Mouse (Mus musculus) limb, embryonic 14.5 days (tissue): Measurements from ENCODE around the gene Tmem273. TPM values are rescaled to one million over a fixed set of nuclear protein-coding genes. Genes with fewer than 3 reads are reported as not detected.

Experiments used
- ATAC-seq: fragments of 200-750 bp; cut with Nextera tagmentation; 2 replicates; pipeline ENCODE4 v1.8.0; 2017; ENCODE audit warnings: low read depth, moderate number of reproducible peaks, moderate TSS enrichment; ENCODE audit not compliant: low FRiP score
- DNase-seq: peaks from one replicate; pipeline ENCODE4 v3.0.0-alpha.2; 2015; ENCODE audit warnings: low spot score
- H3K27ac ChIP-seq: fragments of 300-500 bp; sonication (generic); replicated peaks from 2 replicates; pipeline ENCODE4 v1.5.1; 2014; ENCODE audit warnings: low read depth, mild to moderate bottlenecking, low read length, moderate library complexity, mixed read lengths
- H3K27me3 ChIP-seq: fragments of 300-500 bp; sonication (generic); 2 replicates; pipeline ENCODE4 v1.6.1; 2014; ENCODE audit warnings: low read length, mixed read lengths; ENCODE audit not compliant: control insufficient read depth, insufficient read depth
- H3K36me3 ChIP-seq: fragments of 300-500 bp; sonication (generic); 2 replicates; pipeline ENCODE4 v1.6.1; 2014; ENCODE audit warnings: mild to moderate bottlenecking, low read length, moderate library complexity, mixed read lengths; ENCODE audit not compliant: control insufficient read depth, insufficient read depth
- H3K4me1 ChIP-seq: fragments of 300-500 bp; sonication (generic); 2 replicates; pipeline ENCODE4 v1.6.1; 2014; ENCODE audit warnings: antibody characterized with exemption, low read length, mixed read lengths; ENCODE audit not compliant: control insufficient read depth, insufficient read depth
- H3K4me2 ChIP-seq: fragments of 300-500 bp; sonication (generic); replicated peaks from 2 replicates; pipeline ENCODE4 v1.6.1; 2014; ENCODE audit warnings: low read depth, mild to moderate bottlenecking, low read length, moderate library complexity; ENCODE audit not compliant: severe bottlenecking
- H3K4me3 ChIP-seq: fragments of 300-500 bp; sonication (generic); replicated peaks from 2 replicates; pipeline ENCODE4 v1.5.1; 2014; ENCODE audit warnings: low read length
- H3K9ac ChIP-seq: fragments of 300-500 bp; sonication (generic); 2 replicates; pipeline ENCODE4 v1.6.1; 2014; ENCODE audit warnings: mild to moderate bottlenecking, low read depth, low read length, moderate library complexity; ENCODE audit not compliant: severe bottlenecking
- H3K9me3 ChIP-seq: fragments of 300-500 bp; sonication (generic); 2 replicates; pipeline ENCODE4 v1.6.1; 2016; ENCODE audit warnings: low read length; ENCODE audit not compliant: control insufficient read depth
- POLR2A ChIP-seq: fragments of 200-500 bp; IDR thresholded peaks from 2 replicates; pipeline ENCODE4 v1.8.0; 2012; ENCODE audit warnings: inconsistent platforms, mild to moderate bottlenecking, moderate library complexity, borderline replicate concordance; ENCODE audit not compliant: insufficient read depth, insufficient read length; ENCODE audit errors: extremely low read depth
- WGBS: fragments of 180-500 bp; shearing (Covaris S2); extraction: QIAGEN DNeasy Blood & Tissue Kit; methylation state at CpG from one replicate; pipeline ENCODE4 v1.1.7; 2014; 5-methylcytosine and 5-hydroxymethylcytosine counted together
- polyA plus RNA-seq, 2 experiments: library from polyadenylated mRNA; depleted of rRNA in 1 of 2; stranded (reverse) in 1 of 2; unstranded in 1 of 2; fragments of >200 nt; fragmentation: Nextera tagmentation in 1 of 2; extraction: Ambion mirVana in 1 of 2; gene quantifications; 2 replicates each; pipeline versions ENCODE4 v1.2.1 to v1.2.3; 2012 to 2014

Tmem273 gene
- polyA plus RNA-seq (2012; rRNA removed) (1.8 and 2.6 TPM in 2 replicates), polyA plus RNA-seq (2014; fragmentation: Nextera tagmentation; extraction: Ambion mirVana) (1.7 and 2.5 TPM in 2 replicates)

- H3K4me1 ChIP-seq: no peaks in the 10 kb centered on the region
- H3K27ac ChIP-seq: no peak within 1 kb of the TSS
- WGBS: 76% methylated on average over 3 of the region's 3 CpGs
- H3K9ac ChIP-seq: no peak within 1 kb of the TSS
- TF ChIP-seq POLR2A: no peak
- no peak for DNase-seq
- H3K4me2 ChIP-seq: no peak within 1 kb of the TSS
- no peaks in the 10 kb centered on the region for H3K27me3 ChIP-seq
- ATAC-seq: no peak
- H3K36me3 ChIP-seq: no peaks in the 10 kb centered on the region
- no peaks in the 10 kb centered on the region for H3K9me3 ChIP-seq
- H3K4me3 ChIP-seq: no peak within 1 kb of the TSS
Observed at GRCm38 (mm10) chr14:32785556-32786130, at the start of gene Tmem273. Tmem273 (plus strand) TSS chr14:32785963.

GRCm38 (mm10) chr14:32736561-32736960, 49.2 kb upstream of the Tmem273 start:
- Histone ChIP-seq H3K9me3 (0 out of 2 replicates have a peak, but pooled peaks cover 3% of the 10 kb centered on the region), H3K4me2 (no peak overlapping the region), H3K9ac (no peak overlapping the region), H3K4me1 (no peaks in the 10 kb centered on the region), H3K27ac (no peak overlapping the region), H3K4me3 (no peak overlapping the region), H3K27me3 (no peaks in the 10 kb centered on the region), H3K36me3 (no peaks in the 10 kb centered on the region)
- ATAC-seq (no peak), DNase-seq (no peak)
- 77% methylated on average over 6 of the region's 6 CpGs for WGBS
- TF ChIP-seq POLR2A: no peak

GRCm38 (mm10) chr14:32738586-32738985, 47.2 kb upstream of the Tmem273 start:
- 82% methylated on average over 5 of the region's 5 CpGs for WGBS
- Histone ChIP-seq H3K4me3 (no peak overlapping the region), H3K36me3 (no peaks in the 10 kb centered on the region), H3K27ac (no peak overlapping the region), H3K4me2 (no peak overlapping the region), H3K9me3 (0 out of 2 replicates have a peak, but pooled peaks cover 3% of the 10 kb centered on the region), H3K27me3 (no peaks in the 10 kb centered on the region), H3K4me1 (no peaks in the 10 kb centered on the region), H3K9ac (no peak overlapping the region)
- DNase-seq: no peak
- TF ChIP-seq POLR2A: no peak
- no peak for ATAC-seq

- ATAC-seq: no peak
- 64% methylated on average over 6 of the region's 6 CpGs for WGBS
- H3K9ac ChIP-seq: no peak overlapping the region
Observed at GRCm38 (mm10) chr14:32748519-32748918, 37.2 kb upstream of the Tmem273 start.

GRCm38 (mm10) chr14:32750727-32751126, 35.0 kb upstream of the Tmem273 start:
- H3K27ac ChIP-seq: no peak overlapping the region
- no peak overlapping the region for H3K9ac ChIP-seq
- DNase-seq: no peak
- H3K4me2 ChIP-seq: no peak overlapping the region
- H3K36me3 ChIP-seq: no peaks in the 10 kb centered on the region
- H3K27me3 ChIP-seq: no peaks in the 10 kb centered on the region
- TF ChIP-seq POLR2A: no peak
- no peaks in the 10 kb centered on the region for H3K4me1 ChIP-seq
- no peaks in the 10 kb centered on the region for H3K9me3 ChIP-seq
- WGBS: 88% methylated on average over 6 of the region's 6 CpGs
- ATAC-seq: no peak
- no peak overlapping the region for H3K4me3 ChIP-seq

More at GRCm38 (mm10) chr14:32748519-32748918, 37.2 kb upstream of the Tmem273 start:
- H3K4me2 ChIP-seq: no peak overlapping the region
- H3K9me3 ChIP-seq: no peaks in the 10 kb centered on the region
- no peaks in the 10 kb centered on the region for H3K36me3 ChIP-seq
- H3K27ac ChIP-seq: no peak overlapping the region
- TF ChIP-seq POLR2A: no peak
- no peak for DNase-seq
- H3K4me1 ChIP-seq: no peaks in the 10 kb centered on the region
- no peaks in the 10 kb centered on the region for H3K27me3 ChIP-seq
- H3K4me3 ChIP-seq: no peak overlapping the region

GRCm38 (mm10) chr14:32754286-32754685, 31.5 kb upstream of the Tmem273 start:
- 58% methylated on average over 1 of the region's 1 CpGs for WGBS
- no peak for ATAC-seq
- TF ChIP-seq POLR2A: no peak

More at GRCm38 (mm10) chr14:32754286-32754685, 31.5 kb upstream of the Tmem273 start:
- Histone ChIP-seq H3K36me3 (no peaks in the 10 kb centered on the region), H3K4me2 (no peak overlapping the region), H3K27ac (no peak overlapping the region), H3K9me3 (no peaks in the 10 kb centered on the region), H3K4me3 (no peak overlapping the region), H3K27me3 (no peaks in the 10 kb centered on the region), H3K9ac (no peak overlapping the region), H3K4me1 (no peaks in the 10 kb centered on the region)
- no peak for DNase-seq
